Mouse (Mus musculus): Measurements from ENCODE around the gene Kcnq2. TPM values are rescaled to one million over a fixed set of nuclear protein-coding genes. Genes with fewer than 3 reads are reported as not detected.

Kcnq2 gene
- polyA plus RNA-seq, 1 experiment from 2014 or later, result 3.5 TPM

GRCm38 (mm10) chr2:181048252-181048945 is 86.7 kb downstream of the Kcnq2 start:
- WGBS, result 89% methylated on average over 7 of the region's 7 CpGs
- DNase-seq (ENCODE audit: low spot score), result no peak
- no peaks in the 10 kb centered on the region for H3K9me3 ChIP-seq (replicated peaks)
- no peaks in the 10 kb centered on the region for H3K36me3 ChIP-seq
- H3K4me3 ChIP-seq, result no peak overlapping the region
- H3K4me1 ChIP-seq, result peaks cover 23% of the 10 kb centered on the region
- H3K27me3 ChIP-seq (ENCODE audit: low read depth, poor library complexity, severe bottlenecking), result 0 out of 2 replicates have a peak, but pooled peaks cover 6% of the 10 kb centered on the region
- no peak overlapping the region for H3K27ac ChIP-seq (replicated peaks)

GRCm38 (mm10) chr2:181044001-181044400 is 91.1 kb downstream of the Kcnq2 start:
- Histone ChIP-seq H3K27me3 (ENCODE audit: low read depth, poor library complexity, severe bottlenecking) (peaks cover 36% of the 10 kb centered on the region), H3K27ac (replicated peaks) (peak overlapping the region; percentile 77), H3K4me1 (peaks cover 61% of the 10 kb centered on the region), H3K36me3 (no peaks in the 10 kb centered on the region), H3K9me3 (replicated peaks) (no peaks in the 10 kb centered on the region), H3K4me3 (no peak overlapping the region)
- 4% methylated on average over 3 of the region's 3 CpGs for WGBS
- peak; percentile 68 for DNase-seq (ENCODE audit: low spot score)

DNA sequence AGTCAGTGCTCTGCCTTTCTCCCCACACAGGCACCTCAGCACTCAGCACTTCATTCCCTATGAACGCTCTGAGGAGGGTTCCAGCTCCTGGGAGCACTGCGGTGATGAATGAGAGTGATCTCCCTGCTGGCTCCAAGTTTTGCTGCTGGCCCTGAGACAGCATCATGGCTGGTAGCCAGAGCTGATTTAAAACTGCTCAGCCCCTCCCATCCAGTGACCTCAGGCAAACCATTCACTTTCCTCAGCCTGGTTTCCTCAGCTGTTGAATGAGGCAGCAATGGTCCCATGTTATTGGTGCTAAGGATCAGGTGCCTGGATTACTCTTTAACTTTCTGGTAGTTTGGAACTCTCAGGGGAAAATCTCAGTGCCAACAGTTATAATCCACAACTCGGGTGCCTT is 91.7 kb downstream of the Kcnq2 start, which contains the start of gene Chrna4:
Chrna4 (minus strand) TSS at position 110 of the 400 bp plus-strand sequence.
- no peak within 1 kb of the TSS for H3K4me3 ChIP-seq
- no peak for DNase-seq (ENCODE audit: low spot score)
- H3K36me3 ChIP-seq, result no peaks in the 10 kb centered on the region
- peaks cover 41% of the 10 kb centered on the region for H3K27me3 ChIP-seq (ENCODE audit: low read depth, poor library complexity, severe bottlenecking)
- H3K9me3 ChIP-seq (replicated peaks), result no peaks in the 10 kb centered on the region
- H3K27ac ChIP-seq (replicated peaks), result peak within 1 kb of the TSS; percentile 77
- peaks cover 66% of the 10 kb centered on the region for H3K4me1 ChIP-seq
- WGBS, result 65% methylated on average over 3 of the region's 3 CpGs

GRCm38 (mm10) chr2:181042376-181042775 is 92.7 kb downstream of the Kcnq2 start:
- H3K4me1 ChIP-seq, result peaks cover 77% of the 10 kb centered on the region
- H3K27ac ChIP-seq (replicated peaks), result peak overlapping the region; percentile 77
- DNase-seq (ENCODE audit: low spot score), result no peak
- no peak overlapping the region for H3K4me3 ChIP-seq
- H3K27me3 ChIP-seq (ENCODE audit: low read depth, poor library complexity, severe bottlenecking), result peaks cover 52% of the 10 kb centered on the region
- no peaks in the 10 kb centered on the region for H3K9me3 ChIP-seq (replicated peaks)
- H3K36me3 ChIP-seq, result no peaks in the 10 kb centered on the region

GRCm38 (mm10) chr2:181041941-181042340 is 93.2 kb downstream of the Kcnq2 start:
- peaks cover 81% of the 10 kb centered on the region for H3K4me1 ChIP-seq
- DNase-seq (ENCODE audit: low spot score), result no peak

DNA sequence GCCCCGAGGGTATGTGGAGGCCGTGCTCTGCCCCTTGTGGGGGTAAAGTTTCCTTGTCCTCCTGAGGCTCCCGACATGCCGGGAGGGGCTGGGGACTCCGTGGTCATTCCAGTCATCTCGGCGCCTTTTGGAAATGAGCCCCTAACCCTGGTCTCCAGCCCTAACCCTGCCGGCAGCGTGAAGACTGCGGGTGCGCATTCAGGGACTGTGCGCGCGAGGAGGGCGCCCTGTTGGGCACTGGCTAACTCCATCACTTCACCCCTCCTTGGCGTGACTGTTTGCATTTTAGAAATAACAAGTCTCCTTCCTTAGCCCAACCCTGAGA is 95.8 kb downstream of the Kcnq2 start:
- DNase-seq (ENCODE audit: low spot score), result no peak
- peaks cover 19% of the 10 kb centered on the region; the same call in 1 of the 2 replicates for H3K36me3 ChIP-seq
- H3K9me3 ChIP-seq (replicated peaks), result no peaks in the 10 kb centered on the region
- H3K4me3 ChIP-seq, result peak overlapping the region; percentile 79
- peak overlapping the region; percentile 88 for H3K27ac ChIP-seq (replicated peaks)
- peaks cover 76% of the 10 kb centered on the region for H3K4me1 ChIP-seq
- peaks cover 72% of the 10 kb centered on the region for H3K27me3 ChIP-seq (ENCODE audit: low read depth, poor library complexity, severe bottlenecking)
- under 1% methylated on average over 15 of the region's 16 CpGs for WGBS

More at GRCm38 (mm10) chr2:181041941-181042340, 93.2 kb downstream of the Kcnq2 start:
- Histone ChIP-seq H3K27ac (replicated peaks) (peak overlapping the region; percentile 77), H3K36me3 (no peaks in the 10 kb centered on the region), H3K9me3 (replicated peaks) (no peaks in the 10 kb centered on the region), H3K4me3 (no peak overlapping the region), H3K27me3 (ENCODE audit: low read depth, poor library complexity, severe bottlenecking) (peaks cover 56% of the 10 kb centered on the region)
- 5% methylated on average over 7 of the region's 7 CpGs for WGBS

DNA sequence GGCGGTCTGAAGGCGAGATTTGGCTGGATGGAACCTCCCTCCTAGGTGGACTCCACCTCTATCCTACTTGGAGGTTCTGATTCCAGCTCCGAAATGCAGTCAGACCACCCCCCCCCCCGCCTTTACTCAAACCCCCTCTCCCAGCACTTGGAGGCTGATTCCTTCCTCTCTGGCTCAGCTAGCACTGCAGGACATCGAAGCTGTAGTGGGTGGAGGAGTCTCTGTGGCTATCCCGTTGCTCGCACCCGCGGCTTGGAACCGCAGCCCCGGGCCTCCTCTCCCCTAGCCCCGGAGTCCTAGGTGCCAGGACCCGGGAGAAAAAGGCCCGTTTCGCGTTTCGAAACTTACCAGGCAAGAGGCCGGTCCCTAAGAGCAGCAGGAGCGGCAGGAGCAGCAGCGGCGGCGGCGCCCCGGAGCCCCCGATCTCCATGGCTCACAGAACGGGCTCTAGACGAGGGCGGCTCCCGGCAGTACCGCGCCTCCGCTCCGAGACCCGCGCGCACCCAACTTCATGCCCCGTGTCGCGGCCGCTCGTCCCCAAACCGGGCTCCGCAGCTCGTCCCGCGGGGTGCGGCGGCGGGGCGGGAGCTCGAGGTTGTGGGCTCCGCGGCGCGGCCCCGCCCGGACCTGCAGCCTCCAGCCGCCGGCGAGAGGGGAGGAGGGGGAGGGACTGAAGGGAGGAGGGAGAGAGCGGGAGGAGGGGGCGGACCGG is 96.3 kb downstream of the Kcnq2 start:
- DNase-seq (ENCODE audit: low spot score), result peak; percentile 73
- peaks cover 72% of the 10 kb centered on the region for H3K27me3 ChIP-seq (ENCODE audit: low read depth, poor library complexity, severe bottlenecking)

DNA sequence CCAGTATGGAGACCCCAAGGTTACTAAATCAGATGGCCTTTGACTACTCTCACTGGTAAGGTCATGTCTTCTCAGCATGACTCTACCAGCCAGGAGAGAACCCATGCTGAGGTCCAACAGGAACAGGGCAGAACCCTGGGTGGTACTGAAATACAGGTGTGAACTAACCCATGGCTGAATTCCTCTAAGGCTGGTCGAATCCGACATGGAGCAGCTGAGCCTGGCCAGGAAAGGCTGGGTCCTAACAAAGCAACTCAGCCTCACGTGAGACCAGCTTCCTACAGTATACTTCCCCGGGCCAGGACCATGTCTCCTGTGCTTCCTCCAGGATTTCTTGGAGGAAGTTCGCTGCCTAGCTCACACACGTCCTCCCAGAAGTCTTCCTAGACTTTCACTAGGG is 98.5 kb downstream of the Kcnq2 start:
- 77% methylated on average over 6 of the region's 6 CpGs for WGBS
- Histone ChIP-seq H3K9me3 (replicated peaks) (no peaks in the 10 kb centered on the region), H3K27ac (replicated peaks) (no peak overlapping the region), H3K27me3 (ENCODE audit: low read depth, poor library complexity, severe bottlenecking) (peaks cover 62% of the 10 kb centered on the region), H3K36me3 (peaks cover 32% of the 10 kb centered on the region), H3K4me3 (no peak overlapping the region), H3K4me1 (peaks cover 48% of the 10 kb centered on the region)
- no peak for DNase-seq (ENCODE audit: low spot score)

More for the DNA sequence above, 96.3 kb downstream of the Kcnq2 start:
- Histone ChIP-seq H3K27ac (replicated peaks) (peak overlapping the region; percentile 88), H3K9me3 (replicated peaks) (no peaks in the 10 kb centered on the region), H3K36me3 (peaks cover 21% of the 10 kb centered on the region; the same call in 1 of the 2 replicates), H3K4me3 (peak overlapping the region; percentile 79), H3K4me1 (peaks cover 70% of the 10 kb centered on the region)
- under 1% methylated on average over 60 of the region's 63 CpGs for WGBS

DNA sequence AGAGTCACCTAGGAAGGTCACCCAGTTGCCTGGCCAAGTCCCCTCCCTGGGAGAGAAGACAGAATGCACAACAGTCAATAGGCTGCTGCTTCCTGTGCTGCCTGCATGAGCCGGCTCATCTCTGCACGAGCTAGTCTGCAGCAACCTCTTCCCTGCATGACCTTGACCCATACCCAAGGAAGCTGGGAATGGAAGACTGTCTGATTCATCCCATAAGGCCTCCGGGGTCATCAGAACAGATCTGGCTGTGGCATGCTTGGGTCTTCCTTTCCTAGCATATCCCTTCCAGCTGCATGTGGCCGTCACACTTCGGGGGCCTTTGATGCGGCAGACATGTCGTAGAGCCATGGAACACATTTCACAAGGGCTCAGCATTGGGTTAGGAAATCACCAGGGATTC is 99.9 kb downstream of the Kcnq2 start:
- 84% methylated on average over 7 of the region's 7 CpGs for WGBS
- no peak overlapping the region for H3K27ac ChIP-seq (replicated peaks)
- H3K4me3 ChIP-seq, result no peak overlapping the region
- no peaks in the 10 kb centered on the region for H3K9me3 ChIP-seq (replicated peaks)
- peaks cover 37% of the 10 kb centered on the region for H3K36me3 ChIP-seq
- peaks cover 48% of the 10 kb centered on the region for H3K27me3 ChIP-seq (ENCODE audit: low read depth, poor library complexity, severe bottlenecking)
- H3K4me1 ChIP-seq, result peaks cover 35% of the 10 kb centered on the region
- no peak for DNase-seq (ENCODE audit: low spot score)

DNA sequence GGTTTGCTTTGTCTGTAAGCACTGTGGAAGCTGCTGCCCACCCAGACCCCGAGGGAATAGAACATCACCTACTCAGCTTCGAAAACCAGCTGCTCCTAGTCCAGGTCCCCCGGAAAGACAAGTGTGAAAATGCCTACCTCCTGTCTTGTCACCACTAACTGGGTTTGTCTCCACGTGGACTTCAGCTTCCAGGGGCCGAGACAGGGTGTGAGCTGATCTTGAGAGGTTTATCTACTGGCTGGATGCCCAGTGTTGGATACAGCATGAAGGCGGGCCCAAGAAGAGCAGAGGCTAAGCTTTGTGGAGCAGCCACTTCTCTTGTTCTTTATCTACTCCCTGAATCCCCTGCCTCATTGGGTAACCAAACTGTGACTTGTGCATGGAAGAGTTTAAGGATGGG is 101.8 kb downstream of the Kcnq2 start:
- no peak overlapping the region for H3K27ac ChIP-seq (replicated peaks)
- WGBS, result 83% methylated on average over 6 of the region's 6 CpGs

GRCm38 (mm10) chr2:181032407-181032806 is 102.7 kb downstream of the Kcnq2 start:
- H3K4me3 ChIP-seq, result no peak overlapping the region
- H3K27me3 ChIP-seq (ENCODE audit: low read depth, poor library complexity, severe bottlenecking), result peaks cover 20% of the 10 kb centered on the region
- peaks cover 7% of the 10 kb centered on the region for H3K4me1 ChIP-seq
- H3K27ac ChIP-seq (replicated peaks), result no peak overlapping the region
- 60% methylated on average over 5 of the region's 5 CpGs for WGBS
- peaks cover 59% of the 10 kb centered on the region for H3K36me3 ChIP-seq
- no peaks in the 10 kb centered on the region for H3K9me3 ChIP-seq (replicated peaks)
- no peak for DNase-seq (ENCODE audit: low spot score)

More for the DNA sequence above, 101.8 kb downstream of the Kcnq2 start:
- Histone ChIP-seq H3K27me3 (ENCODE audit: low read depth, poor library complexity, severe bottlenecking) (peaks cover 29% of the 10 kb centered on the region), H3K4me1 (peaks cover 16% of the 10 kb centered on the region), H3K9me3 (replicated peaks) (no peaks in the 10 kb centered on the region), H3K4me3 (no peak overlapping the region), H3K36me3 (peaks cover 50% of the 10 kb centered on the region)
- no peak for DNase-seq (ENCODE audit: low spot score)

DNA sequence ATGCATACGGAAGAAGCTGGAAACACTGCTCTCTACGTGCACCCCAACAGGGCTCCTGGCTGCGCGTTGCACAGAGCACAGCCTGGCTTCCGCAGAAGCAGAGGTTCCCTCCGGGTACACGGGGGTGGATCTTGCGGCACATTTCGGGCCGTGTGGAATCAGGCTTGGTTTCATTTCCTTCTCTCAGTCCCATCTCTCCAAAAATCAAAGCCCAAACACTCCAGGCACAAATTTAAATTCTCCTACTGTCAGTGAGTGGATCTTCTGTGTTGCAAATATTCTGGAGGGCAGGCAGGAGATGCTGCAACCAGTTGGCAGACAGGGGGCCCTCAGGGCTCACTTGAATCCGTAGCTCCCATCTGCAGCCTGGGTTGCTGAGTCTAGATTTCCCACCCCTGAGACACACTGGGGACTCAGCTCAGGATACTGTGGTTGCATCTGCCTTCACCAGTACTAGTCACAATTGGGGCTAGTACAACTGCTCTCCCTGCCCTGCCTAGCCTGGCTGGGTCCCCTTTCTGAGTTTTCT is 103.6 kb downstream of the Kcnq2 start:
- no peak overlapping the region for H3K4me3 ChIP-seq
- no peaks in the 10 kb centered on the region for H3K9me3 ChIP-seq (replicated peaks)
- 86% methylated on average over 11 of the region's 11 CpGs for WGBS
- H3K4me1 ChIP-seq, result no peaks in the 10 kb centered on the region
- H3K27ac ChIP-seq (replicated peaks), result no peak overlapping the region
- no peak for DNase-seq (ENCODE audit: low spot score)
- H3K27me3 ChIP-seq (ENCODE audit: low read depth, poor library complexity, severe bottlenecking), result peaks cover 11% of the 10 kb centered on the region
- H3K36me3 ChIP-seq, result peaks cover 62% of the 10 kb centered on the region
